Comparison of ENCODE assay signal across 44 mouse cellular contexts in genomic region chr7:135254423-135254822, GRCm38 (mm10). TPM values are rescaled to one million over a fixed set of nuclear protein-coding genes. Genes with fewer than 3 reads are reported as not detected.
"Had no signal": no experiment of that assay in that cellular context is flagged by ENCODE, and none has a peak within 500 bp of the region (broad histone marks: within the 10 kb centered on the region; RNA-seq: fewer than 3 reads in every experiment).

No protein-coding gene starts in this region.

- H3K4me2 ChIP-seq: limb, embryonic 12.5 days; limb, embryonic 13.5 days; limb, embryonic 15.5 days; liver, embryonic 12.5 days; liver, embryonic 13.5 days; lung, embryonic 14.5 days; lung, embryonic 15.5 days; midbrain, embryonic 11.5 days; midbrain, embryonic 12.5 days; midbrain, embryonic 13.5 days; midbrain, embryonic 15.5 days; neural tube, embryonic 12.5 days had no signal

- ATAC-seq: lung, postnatal 0 days; midbrain, embryonic 13.5 days; midbrain, embryonic 15.5 days; midbrain, embryonic 16.5 days had no signal

- H3K4me1 ChIP-seq: limb, embryonic 10.5 days; limb, embryonic 12.5 days; limb, embryonic 13.5 days; limb, embryonic 15.5 days; liver, embryonic 12.5 days; liver, embryonic 13.5 days; liver, embryonic 15.5 days; lung, embryonic 15.5 days; megakaryocyte, embryonic 14.5 days; midbrain, embryonic 10.5 days; midbrain, embryonic 12.5 days; midbrain, embryonic 13.5 days; midbrain, embryonic 15.5 days; neural tube, embryonic 12.5 days had no signal

- H3K27ac ChIP-seq: left cerebral cortex, adult 2 months; limb, embryonic 10.5 days; limb, embryonic 12.5 days; limb, embryonic 13.5 days; limb, embryonic 15.5 days; liver, embryonic 12.5 days; liver, embryonic 13.5 days; liver, embryonic 14.5 days; lung, embryonic 15.5 days; macrophage; midbrain, embryonic 10.5 days; midbrain, embryonic 12.5 days; midbrain, embryonic 13.5 days; midbrain, embryonic 15.5 days; neural tube, embryonic 12.5 days had no signal

- H3K9ac ChIP-seq: limb, embryonic 12.5 days; limb, embryonic 13.5 days; limb, embryonic 15.5 days; liver, embryonic 12.5 days; liver, embryonic 13.5 days; liver, embryonic 14.5 days; liver, embryonic 15.5 days; lung, embryonic 14.5 days; lung, embryonic 15.5 days; midbrain, embryonic 12.5 days; midbrain, embryonic 13.5 days; midbrain, embryonic 15.5 days; neural tube, embryonic 12.5 days had no signal

- DNase-seq: left cerebral cortex, postnatal 4 days; liver, embryonic 13.5 days; lung, adult 18-20 months; lung, adult 2 months; lung, embryonic 14.5 days; lung, postnatal 10 days; lung, postnatal 14 days; lung, postnatal 36 days; lung, postnatal 4 days; midbrain, embryonic 14.5 days had no signal

- H3K36me3 ChIP-seq: limb, embryonic 10.5 days; limb, embryonic 12.5 days; limb, embryonic 13.5 days; limb, embryonic 15.5 days; liver, embryonic 12.5 days; liver, embryonic 13.5 days; liver, embryonic 15.5 days; lung, embryonic 15.5 days; midbrain, embryonic 10.5 days; midbrain, embryonic 12.5 days; midbrain, embryonic 13.5 days; midbrain, embryonic 15.5 days; neural tube, embryonic 12.5 days had no signal

- H3K4me3 ChIP-seq: left cerebral cortex, adult 2 months; limb, embryonic 10.5 days; limb, embryonic 12.5 days; limb, embryonic 13.5 days; limb, embryonic 15.5 days; liver, embryonic 12.5 days; liver, embryonic 13.5 days; liver, embryonic 15.5 days; lung, embryonic 15.5 days; megakaryocyte, embryonic 14.5 days; midbrain, embryonic 10.5 days; midbrain, embryonic 12.5 days; midbrain, embryonic 13.5 days; midbrain, embryonic 15.5 days; myocyte; neural tube, embryonic 12.5 days had no signal

- H3K27me3 ChIP-seq: limb, embryonic 12.5 days; limb, embryonic 13.5 days; limb, embryonic 15.5 days; liver, embryonic 12.5 days; liver, embryonic 13.5 days; liver, embryonic 15.5 days; lung, embryonic 15.5 days; megakaryocyte, embryonic 14.5 days; midbrain, embryonic 12.5 days; midbrain, embryonic 13.5 days; midbrain, embryonic 15.5 days; neural tube, embryonic 12.5 days had no signal

- H3K9me3 ChIP-seq: limb, embryonic 10.5 days; limb, embryonic 15.5 days; liver, embryonic 12.5 days; liver, embryonic 13.5 days; liver, embryonic 15.5 days; lung, embryonic 15.5 days; midbrain, embryonic 12.5 days; midbrain, embryonic 13.5 days; midbrain, embryonic 15.5 days; neural tube, embryonic 12.5 days had no signal

RNA-seq across cellular contexts. Expression of gene Nps, which starts 4.1 kb away (rescaled TPM):
- total RNA-seq: left cerebral cortex, adult 18-20 months; left cerebral cortex, adult 2 months; left cerebral cortex, adult 8-10 months; left cerebral cortex, postnatal 14 days; left cerebral cortex, postnatal 25 days; left cerebral cortex, postnatal 36 days; left cerebral cortex, postnatal 4 days; megakaryocyte progenitor cell, adult 5-6 weeks; megakaryocyte, adult 5-6 weeks; megakaryocyte-erythroid progenitor cell, adult 5-6 weeks; midbrain, postnatal 0 days; monocyte, adult 5-6 weeks had no signal
- polyA plus RNA-seq: limb, embryonic 10.5 days; limb, embryonic 11.5 days; liver, embryonic 12.5 days; liver, embryonic 13.5 days; liver, embryonic 14.5 days; liver, embryonic 15.5 days; liver, embryonic 16.5 days; lung, adult 2 months; lung, embryonic 14.5 days; lung, embryonic 16.5 days; lung, postnatal 0 days; macrophage; midbrain, embryonic 10.5 days; midbrain, embryonic 11.5 days; midbrain, embryonic 12.5 days; midbrain, embryonic 13.5 days; midbrain, embryonic 14.5 days; midbrain, postnatal 0 days; neural tube, embryonic 11.5 days had no signal
